Mouse (Mus musculus): Measurements from ENCODE around the gene Fnbp1. TPM values are rescaled to one million over a fixed set of nuclear protein-coding genes. Genes with fewer than 3 reads are reported as not detected.
A peak's percentile ranks its signal among the peaks of the same experiment; 100 is the strongest.

The Fnbp1 gene
- polyA plus RNA-seq, 1 experiment from 2014 or later: 34.6 TPM

- ATAC-seq (ENCODE audit: insufficient read depth, low FRiP score): no peak
- H3K4me1 ChIP-seq (ENCODE audit: control insufficient read depth, insufficient read depth, low read length): peaks cover 23% of the 10 kb centered on the region
- H3K27ac ChIP-seq (ENCODE audit: low read length): peak overlapping the region; percentile 35; the same call in 1 of the 2 replicates
- no peak overlapping the region for H3K4me3 ChIP-seq (replicated peaks; ENCODE audit: low read length)
- no peaks in the 10 kb centered on the region for H3K36me3 ChIP-seq (ENCODE audit: control insufficient read depth, insufficient read depth, low read length)
- H3K27me3 ChIP-seq (ENCODE audit: control insufficient read depth, insufficient read depth, low read length): no peaks in the 10 kb centered on the region
- no peak overlapping the region for H3K4me2 ChIP-seq (ENCODE audit: low read depth, low read length)
- H3K9ac ChIP-seq (ENCODE audit: low read length): no peak overlapping the region
- 89% methylated on average over 5 of the region's 5 CpGs for WGBS
- H3K9me3 ChIP-seq (replicated peaks; ENCODE audit: control insufficient read depth, low read length): no peaks in the 10 kb centered on the region
Observed at GRCm38 (mm10) chr2:31122806-31123205, 19.0 kb downstream of the Fnbp1 start.

GRCm38 (mm10) chr2:31121131-31121693, 20.6 kb downstream of the Fnbp1 start:
- no peak for ATAC-seq (ENCODE audit: insufficient read depth, low FRiP score)
- Histone ChIP-seq H3K4me3 (replicated peaks; ENCODE audit: low read length) (no peak overlapping the region), H3K27ac (ENCODE audit: low read length) (no peak overlapping the region), H3K36me3 (ENCODE audit: control insufficient read depth, insufficient read depth, low read length) (no peaks in the 10 kb centered on the region), H3K27me3 (ENCODE audit: control insufficient read depth, insufficient read depth, low read length) (no peaks in the 10 kb centered on the region), H3K4me1 (ENCODE audit: control insufficient read depth, insufficient read depth, low read length) (peaks cover 16% of the 10 kb centered on the region), H3K4me2 (ENCODE audit: low read depth, low read length) (no peak overlapping the region), H3K9ac (ENCODE audit: low read length) (no peak overlapping the region), H3K9me3 (replicated peaks; ENCODE audit: control insufficient read depth, low read length) (no peaks in the 10 kb centered on the region)
- 75% methylated on average over 7 of the region's 7 CpGs for WGBS

GRCm38 (mm10) chr2:31119795-31120194, 22.0 kb downstream of the Fnbp1 start:
- Histone ChIP-seq H3K4me1 (ENCODE audit: control insufficient read depth, insufficient read depth, low read length) (peaks cover 22% of the 10 kb centered on the region), H3K4me2 (ENCODE audit: low read depth, low read length) (no peak overlapping the region), H3K36me3 (ENCODE audit: control insufficient read depth, insufficient read depth, low read length) (no peaks in the 10 kb centered on the region), H3K4me3 (replicated peaks; ENCODE audit: low read length) (no peak overlapping the region), H3K9me3 (replicated peaks; ENCODE audit: control insufficient read depth, low read length) (no peaks in the 10 kb centered on the region), H3K27ac (ENCODE audit: low read length) (peak overlapping the region; percentile 33), H3K9ac (ENCODE audit: low read length) (no peak overlapping the region; the same call in 1 of the 2 replicates), H3K27me3 (ENCODE audit: control insufficient read depth, insufficient read depth, low read length) (no peaks in the 10 kb centered on the region)
- 67% methylated on average over 13 of the region's 13 CpGs for WGBS
- no peak for ATAC-seq (ENCODE audit: insufficient read depth, low FRiP score)

- Histone ChIP-seq H3K4me2 (ENCODE audit: low read depth, low read length) (no peak overlapping the region), H3K36me3 (ENCODE audit: control insufficient read depth, insufficient read depth, low read length) (no peaks in the 10 kb centered on the region), H3K4me1 (ENCODE audit: control insufficient read depth, insufficient read depth, low read length) (peaks cover 19% of the 10 kb centered on the region), H3K4me3 (replicated peaks; ENCODE audit: low read length) (no peak overlapping the region), H3K9ac (ENCODE audit: low read length) (no peak overlapping the region), H3K27ac (ENCODE audit: low read length) (no peak overlapping the region), H3K9me3 (replicated peaks; ENCODE audit: control insufficient read depth, low read length) (0 out of 2 replicates have a peak, but pooled peaks cover 3% of the 10 kb centered on the region), H3K27me3 (ENCODE audit: control insufficient read depth, insufficient read depth, low read length) (no peaks in the 10 kb centered on the region)
- WGBS: 89% methylated on average over 10 of the region's 10 CpGs
- ATAC-seq (ENCODE audit: insufficient read depth, low FRiP score): no peak
Observed at GRCm38 (mm10) chr2:31118639-31119380, 23.0 kb downstream of the Fnbp1 start.

GRCm38 (mm10) chr2:31118211-31118610, 23.6 kb downstream of the Fnbp1 start:
- ATAC-seq (ENCODE audit: insufficient read depth, low FRiP score): no peak

GRCm38 (mm10) chr2:31115943-31116731, 25.7 kb downstream of the Fnbp1 start:
- Histone ChIP-seq H3K36me3 (ENCODE audit: control insufficient read depth, insufficient read depth, low read length) (no peaks in the 10 kb centered on the region), H3K27ac (ENCODE audit: low read length) (no peak overlapping the region), H3K9me3 (replicated peaks; ENCODE audit: control insufficient read depth, low read length) (0 out of 2 replicates have a peak, but pooled peaks cover 3% of the 10 kb centered on the region), H3K27me3 (ENCODE audit: control insufficient read depth, insufficient read depth, low read length) (no peaks in the 10 kb centered on the region), H3K4me3 (replicated peaks; ENCODE audit: low read length) (no peak overlapping the region), H3K9ac (ENCODE audit: low read length) (no peak overlapping the region), H3K4me1 (ENCODE audit: control insufficient read depth, insufficient read depth, low read length) (peaks cover 19% of the 10 kb centered on the region), H3K4me2 (ENCODE audit: low read depth, low read length) (no peak overlapping the region)
- no peak; the same call in 1 of the 2 replicates for ATAC-seq (ENCODE audit: insufficient read depth, low FRiP score)
- 58% methylated on average over 10 of the region's 10 CpGs for WGBS

More at GRCm38 (mm10) chr2:31118211-31118610, 23.6 kb downstream of the Fnbp1 start:
- H3K36me3 ChIP-seq (ENCODE audit: control insufficient read depth, insufficient read depth, low read length): no peaks in the 10 kb centered on the region
- no peak overlapping the region for H3K4me2 ChIP-seq (ENCODE audit: low read depth, low read length)
- 0 out of 2 replicates have a peak, but pooled peaks cover 3% of the 10 kb centered on the region for H3K9me3 ChIP-seq (replicated peaks; ENCODE audit: control insufficient read depth, low read length)
- H3K27me3 ChIP-seq (ENCODE audit: control insufficient read depth, insufficient read depth, low read length): no peaks in the 10 kb centered on the region
- H3K27ac ChIP-seq (ENCODE audit: low read length): no peak overlapping the region
- H3K9ac ChIP-seq (ENCODE audit: low read length): no peak overlapping the region
- H3K4me3 ChIP-seq (replicated peaks; ENCODE audit: low read length): no peak overlapping the region
- H3K4me1 ChIP-seq (ENCODE audit: control insufficient read depth, insufficient read depth, low read length): peaks cover 19% of the 10 kb centered on the region
- 73% methylated on average over 3 of the region's 3 CpGs for WGBS

GRCm38 (mm10) chr2:31115091-31115942, 26.5 kb downstream of the Fnbp1 start:
- peak overlapping the region; percentile 21; the same call in 1 of the 2 replicates for H3K9ac ChIP-seq (ENCODE audit: low read length)
- no peak overlapping the region for H3K4me3 ChIP-seq (replicated peaks; ENCODE audit: low read length)
- peak overlapping the region; percentile 33; the same call in 1 of the 2 replicates for H3K27ac ChIP-seq (ENCODE audit: low read length)
- no peak overlapping the region for H3K4me2 ChIP-seq (ENCODE audit: low read depth, low read length)
- WGBS: 53% methylated on average over 10 of the region's 10 CpGs
- ATAC-seq (ENCODE audit: insufficient read depth, low FRiP score): no peak
- H3K9me3 ChIP-seq (replicated peaks; ENCODE audit: control insufficient read depth, low read length): 0 out of 2 replicates have a peak, but pooled peaks cover 3% of the 10 kb centered on the region
- peaks cover 19% of the 10 kb centered on the region for H3K4me1 ChIP-seq (ENCODE audit: control insufficient read depth, insufficient read depth, low read length)
- no peaks in the 10 kb centered on the region for H3K27me3 ChIP-seq (ENCODE audit: control insufficient read depth, insufficient read depth, low read length)
- H3K36me3 ChIP-seq (ENCODE audit: control insufficient read depth, insufficient read depth, low read length): no peaks in the 10 kb centered on the region

- Histone ChIP-seq H3K9ac (ENCODE audit: low read length) (no peak overlapping the region), H3K36me3 (ENCODE audit: control insufficient read depth, insufficient read depth, low read length) (no peaks in the 10 kb centered on the region), H3K27ac (ENCODE audit: low read length) (no peak overlapping the region), H3K4me3 (replicated peaks; ENCODE audit: low read length) (no peak overlapping the region), H3K4me2 (ENCODE audit: low read depth, low read length) (no peak overlapping the region), H3K4me1 (ENCODE audit: control insufficient read depth, insufficient read depth, low read length) (peaks cover 15% of the 10 kb centered on the region), H3K9me3 (replicated peaks; ENCODE audit: control insufficient read depth, low read length) (0 out of 2 replicates have a peak, but pooled peaks cover 3% of the 10 kb centered on the region), H3K27me3 (ENCODE audit: control insufficient read depth, insufficient read depth, low read length) (no peaks in the 10 kb centered on the region)
- ATAC-seq (ENCODE audit: insufficient read depth, low FRiP score): no peak
- 94% methylated on average over 2 of the region's 2 CpGs for WGBS
Observed at GRCm38 (mm10) chr2:31114205-31114604, 27.6 kb downstream of the Fnbp1 start.

Data from stomach, embryonic 16.5 days (tissue).